Mouse (Mus musculus): ENCODE results near the gene Acacb.

DNA sequence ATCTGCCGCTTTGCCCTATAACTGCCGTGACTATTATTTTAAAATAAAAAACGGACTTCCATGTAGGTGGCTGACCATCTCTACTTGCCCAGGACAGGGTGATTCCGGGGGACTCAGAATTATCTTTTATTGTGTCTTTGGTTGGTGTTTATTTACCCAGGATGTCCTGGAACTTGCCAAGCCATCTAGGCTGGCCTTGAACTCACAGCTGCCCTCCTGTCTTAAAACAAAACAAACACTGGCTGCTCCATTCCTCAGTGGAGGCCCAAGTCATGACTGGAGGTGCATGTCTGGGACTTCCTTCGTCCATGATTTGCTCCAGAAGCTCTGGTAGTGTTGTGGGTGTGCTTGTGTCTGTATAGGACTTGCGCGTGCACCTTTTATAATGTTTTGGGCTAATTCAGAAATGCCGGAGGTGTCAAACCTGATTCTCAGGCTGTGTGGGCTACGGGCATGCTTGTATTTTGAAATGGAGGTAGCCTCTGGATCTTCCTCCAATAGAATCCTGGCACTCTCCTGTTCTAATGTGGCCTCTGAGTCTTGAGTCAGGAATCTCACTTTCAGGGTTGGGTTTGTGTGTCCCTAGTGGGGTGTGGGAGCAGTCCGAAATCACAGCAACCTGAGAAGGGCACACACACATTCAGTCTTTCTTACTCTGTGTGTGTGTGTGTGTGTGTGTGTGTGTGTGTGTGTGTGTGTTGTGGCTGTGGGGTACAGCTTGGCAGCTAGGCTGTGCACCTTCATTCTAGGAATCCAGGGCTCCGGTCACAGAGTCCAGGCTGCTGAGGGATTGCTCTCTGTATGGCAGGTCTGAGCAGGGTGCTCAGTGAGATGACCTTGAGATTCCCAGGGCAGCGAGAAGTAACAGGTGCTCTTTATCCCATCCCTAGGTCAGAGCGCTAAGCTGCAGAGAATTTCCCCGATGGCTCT, 973 bp downstream of the Acacb start:
- no peak for TF ChIP-seq CTCF (IDR thresholded peaks at IDR 0.05)
- no peak for TF ChIP-seq EP300 (IDR thresholded peaks at IDR 0.05)
